Mouse (Mus musculus): ENCODE data around the gene Tspan18. TPM values are rescaled to one million over a fixed set of nuclear protein-coding genes. Genes with fewer than 3 reads are reported as not detected.

The Tspan18 gene
- total and polyA plus RNA-seq, 3 experiments = 0.38 TPM; not detected in 2

- peak; percentile 74 for TF ChIP-seq RAD21 (IDR thresholded peaks at IDR 0.05; ENCODE audit: low read depth, low read length)
- TF ChIP-seq ZMIZ1 (IDR thresholded peaks at IDR 0.05; ENCODE audit: low read depth, low read length) = no peak
- TF ChIP-seq USF1 (IDR thresholded peaks at IDR 0.05; ENCODE audit: low read depth, low read length) = no peak
Observed at GRCm38 (mm10) chr2:93217015-93217414, 117.3 kb downstream of the Tspan18 start (continued).

GRCm38 (mm10) chr2:93215790-93216189 lies 118.5 kb downstream of the Tspan18 start:
- in situ Hi-C loops (cut with MboI; ENCODE audit: low pct_ligation_motif_present, low pct_unique_long_range_greater_than_20kb, low sequenced_read_pairs) (loop anchor here (5.0 to 25.0 kb wide), 2 partner anchors 192 to 547 kb away; no protein-coding TSS in a partner anchor), dilution Hi-C loops (cut with MboI; ENCODE audit: extremely low pct_ligation_motif_present, extremely low pct_unique_long_range_greater_than_20kb, low sequenced_read_pairs) (no loop called here)
- Histone ChIP-seq H3K9ac (ENCODE audit: insufficient read depth, low read depth) (no peak overlapping the region), H3K4me3 (replicated peaks in 1 of 3; ENCODE audit: low read depth in 2 of 3, low read length in 2 of 3, poor library complexity in 1 of 3) (no peak overlapping the region), H3K27ac (ENCODE audit: insufficient read depth, low read depth) (no peak overlapping the region), H3K4me1 (ENCODE audit: control insufficient read depth in 1 of 2, insufficient read depth in 2 of 2) (peaks cover 55 to 63% of the 10 kb centered on the region in 2 experiments), H3K36me3 (replicated peaks in 1 of 2; ENCODE audit: control insufficient read depth in 1 of 2, insufficient read depth in 1 of 2, low read length in 1 of 2) (no peaks in the 10 kb centered on the region), H3K79me2 (replicated peaks; ENCODE audit: control insufficient read depth, extremely low read depth, insufficient read depth, poor library complexity, severe bottlenecking) (no peaks in the 10 kb centered on the region), H3K27me3 (replicated peaks) (peaks cover 5% of the 10 kb centered on the region), H3K4me2 (ENCODE audit: insufficient read depth, low read depth, poor library complexity, severe bottlenecking) (no peak overlapping the region), H3K9me3 (replicated peaks; ENCODE audit: low read length) (peaks cover 18% of the 10 kb centered on the region)
- no peak for DNase-seq (ENCODE audit: extremely low read depth)
- no peak for TF ChIP-seq MEF2A (IDR thresholded peaks at IDR 0.05; ENCODE audit: borderline replicate concordance, low read depth, low read length)
- TF ChIP-seq NRF1 (IDR thresholded peaks at IDR 0.05; ENCODE audit: low read depth, low read length) = no peak

- peaks cover 48 to 58% of the 10 kb centered on the region in 2 experiments for H3K4me1 ChIP-seq (ENCODE audit: control insufficient read depth in 1 of 2, insufficient read depth in 2 of 2)
- H3K4me2 ChIP-seq (ENCODE audit: insufficient read depth, low read depth, poor library complexity, severe bottlenecking) = peak overlapping the region; percentile 18
- in situ Hi-C loops (cut with MboI; ENCODE audit: low pct_ligation_motif_present, low pct_unique_long_range_greater_than_20kb, low sequenced_read_pairs) (loop anchor here (5.0 to 25.0 kb wide), 2 partner anchors 253 to 548 kb away; no protein-coding TSS in a partner anchor), dilution Hi-C loops (cut with MboI; ENCODE audit: extremely low pct_ligation_motif_present, extremely low pct_unique_long_range_greater_than_20kb, low sequenced_read_pairs) (no loop called here)
- peak overlapping the region; percentile 73; the same call in 1 of the 2 replicates for H3K27ac ChIP-seq (ENCODE audit: insufficient read depth, low read depth)
- peaks cover 18% of the 10 kb centered on the region for H3K27me3 ChIP-seq (replicated peaks)
- H3K4me3 ChIP-seq (replicated peaks in 1 of 3; ENCODE audit: low read depth in 2 of 3, low read length in 2 of 3, poor library complexity in 1 of 3) = no peak overlapping the region
- peak overlapping the region; percentile 6; the same call in 1 of the 2 replicates for H3K9ac ChIP-seq (ENCODE audit: insufficient read depth, low read depth)
- H3K79me2 ChIP-seq (replicated peaks; ENCODE audit: control insufficient read depth, extremely low read depth, insufficient read depth, poor library complexity, severe bottlenecking) = no peaks in the 10 kb centered on the region
- TF ChIP-seq ETS1 (conservative IDR thresholded peaks at IDR 0.05; ENCODE audit: low read depth, low read length) (peak; percentile 67), CHD2 (IDR thresholded peaks at IDR 0.05; ENCODE audit: low read length) (peak; percentile 91), ELF1 (IDR thresholded peaks at IDR 0.05; ENCODE audit: low read depth, low read length) (peak; percentile 83), RCOR1 (conservative IDR thresholded peaks at IDR 0.05; ENCODE audit: low read depth, low read length) (peak; percentile 69; the same call in 1 of the 2 replicates), ZC3H11A (IDR thresholded peaks at IDR 0.05; ENCODE audit: low read depth, low read length) (no peak), EP300 (IDR thresholded peaks at IDR 0.05; ENCODE audit: low read length) (peak; percentile 80), ZMIZ1 (IDR thresholded peaks at IDR 0.05; ENCODE audit: low read depth, low read length) (0 out of 2 replicates have a peak, but pooled peaks have one; percentile 6), TCF12 (IDR thresholded peaks at IDR 0.05; ENCODE audit: low read depth, low read length) (peak; percentile 73), UBTF (IDR thresholded peaks at IDR 0.05; ENCODE audit: low read depth, low read length) (no peak), MAZ (IDR thresholded peaks at IDR 0.05; ENCODE audit: low read depth, low read length) (peak; percentile 93), MEF2A (IDR thresholded peaks at IDR 0.05; ENCODE audit: borderline replicate concordance, low read depth, low read length) (peak; percentile 79), BHLHE40 (IDR thresholded peaks at IDR 0.05; ENCODE audit: low read depth, low read length) (peak; percentile 64), USF1 (IDR thresholded peaks at IDR 0.05; ENCODE audit: low read depth, low read length) (no peak), IRF4 (IDR thresholded peaks at IDR 0.05; ENCODE audit: low read depth, low read length) (peak; percentile 77)
- DNase-seq (ENCODE audit: extremely low read depth) = peak; percentile 67
- H3K36me3 ChIP-seq (replicated peaks in 1 of 2; ENCODE audit: control insufficient read depth in 1 of 2, insufficient read depth in 1 of 2, low read length in 1 of 2) = no peaks in the 10 kb centered on the region
- peaks cover 18% of the 10 kb centered on the region for H3K9me3 ChIP-seq (replicated peaks; ENCODE audit: low read length)
Observed at GRCm38 (mm10) chr2:93214192-93214591, 120.1 kb downstream of the Tspan18 start.

Data from CH12.LX (cell line).